Mouse (Mus musculus) c-Kit-negative CD71-positive TER-119-positive erythroid progenitor cells, embryonic 14.5 days (primary cell): Measurements from ENCODE around the gene Cops3.
A peak's percentile ranks its signal among the peaks of the same experiment; 100 is the strongest.

Experiments
- DNase-seq: peaks from one replicate; pipeline ENCODE4 v3.0.0-alpha.2; 2013; ENCODE audit warnings: low read depth, low spot score

Gene Cops3

GRCm38 (mm10) chr11:59778181-59778873 lies 61.3 kb downstream of the Cops3 start:
- peak; percentile 56 for DNase-seq

- DNase-seq = no peak
Observed at GRCm38 (mm10) chr11:59777259-59777658, 62.4 kb downstream of the Cops3 start.

- DNase-seq = no peak
Observed at GRCm38 (mm10) chr11:59775435-59776148, 64.0 kb downstream of the Cops3 start.

GRCm38 (mm10) chr11:59774522-59774921 lies 65.1 kb downstream of the Cops3 start:
- no peak for DNase-seq

DNA sequence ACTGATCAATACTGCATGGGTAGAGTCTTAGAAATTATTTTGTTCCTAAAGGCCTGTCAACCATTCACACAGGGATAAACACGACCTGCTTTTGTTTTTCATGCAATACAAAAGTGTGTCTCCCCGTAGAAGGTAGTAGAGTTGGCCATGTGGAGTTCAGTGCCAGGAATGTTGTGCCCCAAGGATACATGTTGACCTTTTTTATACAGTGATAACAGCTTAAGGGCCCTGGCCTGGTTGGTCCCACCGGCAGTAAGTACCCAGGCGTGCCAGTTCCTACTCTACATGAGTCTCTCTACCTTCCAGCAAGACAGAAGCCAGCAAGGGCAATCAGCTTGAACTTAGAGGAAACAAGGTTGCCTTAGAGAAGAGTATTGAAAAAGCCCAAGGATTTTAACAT lies 66.7 kb downstream of the Cops3 start:
- no peak for DNase-seq

- no peak for DNase-seq
Observed at GRCm38 (mm10) chr11:59772291-59772690, 67.3 kb downstream of the Cops3 start.

- DNase-seq = no peak
Observed at GRCm38 (mm10) chr11:59770753-59771152, 68.9 kb downstream of the Cops3 start.

- DNase-seq = no peak
Observed at GRCm38 (mm10) chr11:59769738-59770137, 69.9 kb downstream of the Cops3 start.

- DNase-seq = no peak
Observed at GRCm38 (mm10) chr11:59769307-59769706, 70.3 kb downstream of the Cops3 start.
